Mouse (Mus musculus) MEL (cell line): Measurements from ENCODE around the gene Rexo4. TPM values are rescaled to one million over a fixed set of nuclear protein-coding genes. Genes with fewer than 3 reads are reported as not detected.

Experiments used
- DNase-seq: peaks from one replicate; pipeline ENCODE4 v3.0.0; 2011; ENCODE audit warnings: low read depth, low spot score
- H3K27ac ChIP-seq: 2 replicates; pipeline ENCODE4 v1.5.1; 2012; ENCODE audit warnings: low read depth, mild to moderate bottlenecking, control low read depth, low read length, moderate library complexity; ENCODE audit not compliant: control insufficient read depth
- H3K27me3 ChIP-seq, 2 experiments: fragments of 150-350 bp in 1 of 2; sonication (generic) in 1 of 2; 2 replicates each; pipeline ENCODE4 v1.6.1; 2012; ENCODE audit warnings: low read length in 2 of 2, mild to moderate bottlenecking in 2 of 2, improper control_type of control experiment in 1 of 2, moderate library complexity in 1 of 2; ENCODE audit not compliant: insufficient read depth in 2 of 2, control insufficient read depth in 1 of 2
- H3K36me3 ChIP-seq, 2 experiments: 2 replicates each; pipeline ENCODE4 v1.6.1; 2012 to 2014; ENCODE audit warnings: low read length in 2 of 2, improper control_type of control experiment in 1 of 2, inconsistent platforms in 1 of 2, mild to moderate bottlenecking in 1 of 2; ENCODE audit not compliant: insufficient read depth in 2 of 2, control insufficient read depth in 1 of 2
- H3K4me1 ChIP-seq, 2 experiments: fragments of 150-350 bp in 1 of 2; sonication (generic) in 1 of 2; 2 replicates each; pipeline ENCODE4 v1.6.1; 2012; ENCODE audit warnings: low read length in 2 of 2, improper control_type of control experiment in 1 of 2, mild to moderate bottlenecking in 1 of 2; ENCODE audit not compliant: insufficient read depth in 2 of 2, control insufficient read depth in 1 of 2
- H3K4me3 ChIP-seq, 2 experiments: fragments of 150-350 bp in 1 of 2; sonication (generic) in 1 of 2; 2 replicates each; pipeline ENCODE4 v1.5.1; 2012; ENCODE audit warnings: low read depth in 2 of 2, low read length in 2 of 2, mild to moderate bottlenecking in 2 of 2, moderate library complexity in 2 of 2, control low read depth in 1 of 2, improper control_type of control experiment in 1 of 2; ENCODE audit not compliant: control insufficient read depth in 1 of 2, insufficient read depth in 1 of 2
- H3K79me2 ChIP-seq: 2 replicates; pipeline ENCODE4 v1.6.1; 2012; ENCODE audit warnings: mild to moderate bottlenecking, low read length, moderate library complexity; ENCODE audit not compliant: control insufficient read depth, poor library complexity, insufficient read depth
- H3K9ac ChIP-seq: 2 replicates; pipeline ENCODE4 v1.6.1; 2012; ENCODE audit warnings: low read depth, mild to moderate bottlenecking, control low read depth, low read length, moderate library complexity; ENCODE audit not compliant: control insufficient read depth, poor library complexity, severe bottlenecking
- H3K9me3 ChIP-seq: fragments of 150-350 bp; sonication (generic); replicated peaks from 2 replicates; pipeline ENCODE4 v1.6.1; 2012; ENCODE audit warnings: mild to moderate bottlenecking, low read length, improper control_type of control experiment, moderate library complexity; ENCODE audit not compliant: insufficient read depth
- BHLHE40 ChIP-seq: IDR thresholded peaks from 2 replicates; pipeline ENCODE4 v1.6.1; 2012; ENCODE audit warnings: low read depth, mild to moderate bottlenecking, inconsistent platforms, low read length, improper control_type of control experiment, borderline replicate concordance
- CHD2 ChIP-seq: IDR thresholded peaks from 2 replicates; pipeline ENCODE4 v1.6.1; 2011; ENCODE audit warnings: low read length, improper control_type of control experiment
- E2F4 ChIP-seq: IDR thresholded peaks from 2 replicates; pipeline ENCODE4 v1.6.1; 2011; ENCODE audit warnings: low read depth, low read length, improper control_type of control experiment, borderline replicate concordance
- HCFC1 ChIP-seq: IDR thresholded peaks from 2 replicates; pipeline ENCODE4 v1.6.1; 2012; ENCODE audit warnings: low read depth, mild to moderate bottlenecking, inconsistent platforms, low read length, improper control_type of control experiment, moderate library complexity
- JUND ChIP-seq: IDR thresholded peaks from 2 replicates; pipeline ENCODE4 v1.6.1; 2011; ENCODE audit warnings: low read depth, mild to moderate bottlenecking, improper control_type of control experiment, low read length
- KAT2A ChIP-seq: conservative IDR thresholded peaks from 2 replicates; pipeline ENCODE4 v1.6.1; 2012; ENCODE audit warnings: low read depth, low read length, improper control_type of control experiment, inconsistent platforms
- MAX ChIP-seq: IDR thresholded peaks from 2 replicates; pipeline ENCODE4 v1.6.1; 2011; ENCODE audit warnings: low read length, improper control_type of control experiment
- NRF1 ChIP-seq: IDR thresholded peaks from 2 replicates; pipeline ENCODE4 v1.6.1; 2014; ENCODE audit warnings: low read depth, mild to moderate bottlenecking, inconsistent platforms, low read length, improper control_type of control experiment, moderate library complexity; ENCODE audit not compliant: poor library complexity, insufficient read depth, severe bottlenecking
- POLR2A ChIP-seq, 2 experiments: IDR thresholded peaks; 2 replicates each; pipeline ENCODE4 v1.6.1; 2011 to 2012; ENCODE audit warnings: low read length in 2 of 2, mild to moderate bottlenecking in 2 of 2, control low read depth in 1 of 2, improper control_type of control experiment in 1 of 2, low read depth in 1 of 2, moderate library complexity in 1 of 2; ENCODE audit not compliant: control insufficient read depth in 1 of 2, insufficient read depth in 1 of 2, poor library complexity in 1 of 2
- POLR2AphosphoS2 ChIP-seq: IDR thresholded peaks from 2 replicates; pipeline ENCODE4 v1.6.1; 2011; ENCODE audit warnings: low read length, improper control_type of control experiment
- POLR2AphosphoS5 ChIP-seq: IDR thresholded peaks from 2 replicates; pipeline ENCODE4 v1.6.1; 2012; ENCODE audit warnings: low read depth, borderline replicate concordance, mild to moderate bottlenecking, inconsistent platforms, low read length, moderate library complexity, mixed read lengths
- ZC3H11A ChIP-seq: IDR thresholded peaks from 2 replicates; pipeline ENCODE4 v1.6.1; 2012; ENCODE audit warnings: low read depth, mild to moderate bottlenecking, inconsistent platforms, low read length, improper control_type of control experiment
- ZKSCAN1 ChIP-seq: IDR thresholded peaks from 2 replicates; pipeline ENCODE4 v1.6.1; 2012; ENCODE audit warnings: low read depth, mild to moderate bottlenecking, inconsistent platforms, low read length, improper control_type of control experiment, moderate library complexity
- polyA plus RNA-seq, 2 experiments: library from polyadenylated mRNA; stranded (reverse) in 1 of 2; unstranded in 1 of 2; fragments of >175 nt in 1 of 2; fragments of >200 nt in 1 of 2; gene quantifications; 2 replicates each; pipeline versions ENCODE4 v1.2.1 to v1.2.4; 2012; ENCODE audit warnings: low replicate concordance in 2 of 2, low read depth in 1 of 2; ENCODE audit not compliant: insufficient read length in 2 of 2, insufficient read depth in 1 of 2, missing spikeins in 1 of 2
- total RNA-seq: library from RNA; depleted of rRNA; stranded (reverse); fragments of 300-350 nt; gene quantifications from 2 replicates; pipeline ENCODE4 v1.2.3, GENCODE M21; 2012

Gene Rexo4
- total and polyA plus RNA-seq, 3 experiments, result 52.4 to 66.6 TPM; not detected in 1

DNA sequence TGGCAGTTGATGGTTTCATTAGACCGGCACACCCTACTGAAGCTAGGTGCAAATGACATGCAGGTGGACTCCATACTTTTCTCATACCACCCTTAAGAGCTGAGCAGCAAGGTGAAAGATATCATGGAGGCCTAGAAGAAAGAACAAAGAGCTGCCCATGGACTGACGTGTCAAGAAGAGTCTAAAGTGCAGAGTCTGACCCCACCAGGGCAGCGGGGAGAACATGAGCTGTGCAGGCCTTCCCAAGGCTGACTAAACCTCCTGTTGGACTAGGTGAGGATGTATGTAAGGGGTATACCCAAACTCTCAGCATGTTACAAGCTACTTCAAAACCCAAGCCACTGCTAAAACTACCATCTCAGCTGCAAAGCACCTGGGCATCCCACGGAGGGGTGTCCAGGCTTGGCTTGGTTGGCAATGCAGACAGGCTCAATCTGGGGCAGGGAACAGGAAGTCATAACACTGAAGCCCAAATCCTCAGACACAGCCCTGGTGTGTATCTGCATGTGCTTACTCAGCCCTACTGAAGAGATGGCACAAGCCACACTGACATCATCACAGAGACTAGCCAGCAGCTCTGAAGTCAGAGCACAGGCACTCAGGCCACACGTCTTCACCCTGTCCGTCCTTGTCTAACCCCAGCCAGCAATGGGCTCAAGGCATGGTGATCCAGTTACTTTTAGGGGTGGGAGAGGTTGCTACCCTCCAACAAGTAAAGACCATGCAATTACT is 36.3 kb downstream of the Rexo4 start:
- Histone ChIP-seq H3K9me3 (no peaks in the 10 kb centered on the region), H3K27ac (no peak overlapping the region), H3K4me1 (peaks cover 5 to 21% of the 10 kb centered on the region in 2 experiments; a peak in 3 of 4 replicates), H3K27me3 (no peaks in the 10 kb centered on the region), H3K9ac (no peak overlapping the region), H3K36me3 (peaks cover 14 to 24% of the 10 kb centered on the region in 2 experiments), H3K4me3 (no peak overlapping the region)
- TF ChIP-seq ZC3H11A (no peak), HCFC1 (no peak), POLR2A (IDR thresholded peaks at IDR 0.05; ENCODE audit: control insufficient read depth in 1 of 2, insufficient read depth in 1 of 2, low read depth in 1 of 2, low read length in 2 of 2, poor library complexity in 1 of 2) (no peak; a peak in 1 of 4 replicates), E2F4 (no peak), KAT2A (no peak), MAX (no peak), JUND (no peak), POLR2AphosphoS5 (no peak), BHLHE40 (no peak)
- TF ChIP-seq, all 39 proteins: peak for 0
- DNase-seq, result no peak
- peaks cover 54% of the 10 kb centered on the region for H3K79me2 ChIP-seq

DNA sequence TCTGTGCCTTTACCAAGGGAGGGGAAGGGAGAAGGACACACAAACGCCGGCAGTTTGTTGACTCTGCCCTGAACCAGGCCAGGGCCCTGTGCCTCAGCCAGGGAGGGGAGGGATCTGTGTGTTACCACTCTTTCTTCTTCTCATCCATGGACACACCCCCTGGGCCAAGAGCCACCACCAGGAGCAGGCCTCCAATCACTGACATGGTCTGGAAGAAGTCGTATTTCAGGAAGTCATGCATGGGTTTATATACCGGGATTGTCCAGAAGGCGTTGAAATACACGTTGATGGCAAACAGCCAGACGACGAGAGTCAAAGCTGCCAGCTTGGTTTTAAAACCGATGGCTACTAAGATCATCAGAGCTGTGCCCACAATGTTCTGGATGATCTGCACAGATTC is 42.4 kb downstream of the Rexo4 start:
- Histone ChIP-seq H3K79me2 (peaks cover 20% of the 10 kb centered on the region), H3K4me1 (peaks cover 0 to 10% of the 10 kb centered on the region in 2 experiments; a peak in 1 of 4 replicates), H3K27me3 (no peaks in the 10 kb centered on the region)

DNA sequence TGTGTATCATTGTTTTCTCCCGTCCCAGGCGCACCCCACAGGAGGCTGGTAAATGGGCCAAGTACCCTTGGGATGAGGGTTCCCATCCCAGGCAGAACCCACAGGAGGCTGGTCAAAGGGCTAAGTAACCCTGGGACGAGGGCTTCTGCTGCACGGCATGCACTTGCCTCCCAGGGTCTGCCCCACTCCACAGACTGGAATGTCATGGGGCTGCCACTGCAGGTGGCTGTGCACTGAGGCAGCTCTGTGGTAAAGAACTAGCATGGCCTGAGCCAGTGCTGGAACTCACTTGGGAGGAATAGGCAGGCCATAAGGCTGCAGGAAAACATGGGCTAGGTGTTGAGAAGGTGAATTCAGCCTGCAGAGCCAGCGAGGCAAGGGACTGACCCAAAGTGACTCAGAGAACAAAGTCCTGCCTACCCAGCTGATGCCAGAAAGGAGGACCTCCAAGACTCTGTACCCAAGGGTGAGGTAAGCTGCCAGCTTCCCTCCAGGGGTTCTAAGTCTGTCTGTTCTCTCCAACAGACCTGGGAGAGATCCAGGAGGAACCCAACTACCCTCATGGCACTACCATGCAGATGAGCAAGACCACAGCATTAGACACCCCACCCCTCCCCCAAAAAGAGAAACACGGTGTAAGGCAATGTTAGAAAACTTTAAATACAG is 43.9 kb downstream of the Rexo4 start:
- no peak overlapping the region for H3K9ac ChIP-seq
- no peak overlapping the region for H3K4me3 ChIP-seq
- H3K27me3 ChIP-seq, result no peaks in the 10 kb centered on the region
- H3K9me3 ChIP-seq, result no peaks in the 10 kb centered on the region
- TF ChIP-seq CHD2 (no peak), POLR2AphosphoS5 (0 out of 2 replicates have a peak, but pooled peaks have one; percentile 12), POLR2A (IDR thresholded peaks at IDR 0.05; ENCODE audit: control insufficient read depth in 1 of 2, insufficient read depth in 1 of 2, low read depth in 1 of 2, low read length in 2 of 2, poor library complexity in 1 of 2) (peak in 1 of 2 experiments; percentile 37; a peak in 2 of 4 replicates), POLR2AphosphoS2 (peak; percentile 77), ZKSCAN1 (no peak)
- peak; percentile 16 for DNase-seq
- peaks cover 0 to 12% of the 10 kb centered on the region in 2 experiments; a peak in 1 of 4 replicates for H3K4me1 ChIP-seq
- no peak overlapping the region for H3K27ac ChIP-seq
- H3K79me2 ChIP-seq, result peaks cover 35% of the 10 kb centered on the region
- peaks cover 0 to 8% of the 10 kb centered on the region in 2 experiments; a peak in 3 of 4 replicates for H3K36me3 ChIP-seq

More for the DNA sequence above, 42.4 kb downstream of the Rexo4 start:
- DNase-seq, result peak; percentile 31
- TF ChIP-seq POLR2A (IDR thresholded peaks at IDR 0.05; ENCODE audit: control insufficient read depth in 1 of 2, insufficient read depth in 1 of 2, low read depth in 1 of 2, low read length in 2 of 2, poor library complexity in 1 of 2), result peak in 1 of 2 experiments; percentile 22; a peak in 1 of 4 replicates
- TF ChIP-seq NRF1, result no peak
- TF ChIP-seq, all 39 proteins: peak for 1
- no peaks in the 10 kb centered on the region for H3K9me3 ChIP-seq
- H3K4me3 ChIP-seq, result no peak overlapping the region
- H3K27ac ChIP-seq, result no peak overlapping the region
- H3K9ac ChIP-seq, result no peak overlapping the region
- H3K36me3 ChIP-seq, result peaks cover 0 to 8% of the 10 kb centered on the region in 2 experiments; a peak in 3 of 4 replicates
